Mouse (Mus musculus): ENCODE results near the gene Cacna1b.

DNA sequence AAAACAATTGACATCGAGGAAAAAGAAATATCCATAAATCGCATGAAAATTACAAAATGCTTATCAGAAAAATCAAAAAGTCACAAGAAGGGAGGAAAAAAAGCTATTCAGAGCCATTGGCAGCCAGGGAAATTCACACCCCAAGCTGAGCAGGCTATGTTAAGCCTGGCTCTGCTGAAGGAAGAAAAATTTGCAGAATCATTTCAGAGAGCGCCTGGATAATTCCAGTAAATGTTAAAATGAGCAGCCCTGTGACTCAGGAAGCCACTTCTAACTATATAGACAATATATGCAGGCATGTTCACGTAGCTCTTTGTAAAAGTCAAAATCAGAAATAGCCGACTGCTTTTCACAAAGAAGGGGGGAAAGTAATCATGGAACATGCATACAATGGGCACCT, 23.3 kb downstream of the Cacna1b start:
- TF ChIP-seq CTCF (conservative IDR thresholded peaks at IDR 0.05; ENCODE audit: low read length) (no peak), POU5F1 (IDR thresholded peaks at IDR 0.05; ENCODE audit: borderline replicate concordance, low read length) (no peak)

All from E14TG2a.4 (cell line).